Mouse (Mus musculus) midbrain, embryonic 11.5 days (tissue): ENCODE measurements at regions not wholly inside any gene's neighbourhood (a gene's known extent, or its start where the extent isn't known, plus 50 kb on each side); places are given as distances from the start of the nearest gene placed in this dataset.
A peak's percentile ranks its signal among the peaks of the same experiment; 100 is the strongest.

Experiments
- ATAC-seq: fragments of 200-750 bp; cut with Nextera tagmentation; 2 replicates; pipeline ENCODE4 v1.8.0; 2017; ENCODE audit warnings: moderate TSS enrichment, moderate library complexity; ENCODE audit not compliant: low FRiP score
- DNase-seq: peaks from one replicate; pipeline ENCODE4 v3.0.0; 2015; ENCODE audit warnings: low spot score; ENCODE audit errors: missing footprints
- H3K27ac ChIP-seq: fragments of 300-500 bp; sonication (generic); 2 replicates; pipeline ENCODE4 v1.5.1; 2014; ENCODE audit warnings: low read depth, low read length
- H3K27me3 ChIP-seq: fragments of 300-500 bp; sonication (generic); 2 replicates; pipeline ENCODE4 v1.6.1; 2014; ENCODE audit warnings: mild to moderate bottlenecking, low read length, moderate library complexity, mixed read lengths; ENCODE audit not compliant: control insufficient read depth, insufficient read depth
- H3K36me3 ChIP-seq: fragments of 300-500 bp; sonication (generic); 2 replicates; pipeline ENCODE4 v1.6.1; 2014; ENCODE audit warnings: mild to moderate bottlenecking, low read length, moderate library complexity, mixed read lengths; ENCODE audit not compliant: control insufficient read depth, insufficient read depth
- H3K4me1 ChIP-seq: fragments of 300-500 bp; sonication (generic); 2 replicates; pipeline ENCODE4 v1.6.1; 2014; ENCODE audit warnings: low read length; ENCODE audit not compliant: control insufficient read depth, insufficient read depth
- H3K4me2 ChIP-seq: fragments of 300-500 bp; sonication (generic); 2 replicates; pipeline ENCODE4 v1.6.1; 2014; ENCODE audit warnings: mild to moderate bottlenecking, moderate library complexity
- H3K4me3 ChIP-seq: fragments of 300-500 bp; sonication (generic); 2 replicates; pipeline ENCODE4 v1.5.1; 2014; ENCODE audit warnings: low read depth, low read length
- H3K9ac ChIP-seq: fragments of 300-500 bp; sonication (generic); 2 replicates; pipeline ENCODE4 v1.6.1; 2014; ENCODE audit warnings: low read length
- H3K9me3 ChIP-seq: fragments of 300-500 bp; sonication (generic); 2 replicates; pipeline ENCODE4 v1.6.1; 2016; ENCODE audit warnings: low read length; ENCODE audit not compliant: control insufficient read depth
- WGBS: fragments of 180-500 bp; shearing (Covaris S2); extraction: QIAGEN DNeasy Blood & Tissue Kit; methylation state at CpG from one replicate; pipeline ENCODE4 v1.1.7; 2014; 5-methylcytosine and 5-hydroxymethylcytosine counted together

GRCm38 (mm10) chr16:28089489-28090134, 663.3 kb downstream of the Fgf12 start:
- Histone ChIP-seq H3K4me3 (no peak overlapping the region), H3K4me1 (no peaks in the 10 kb centered on the region), H3K36me3 (no peaks in the 10 kb centered on the region), H3K27me3 (no peaks in the 10 kb centered on the region), H3K9ac (no peak overlapping the region), H3K27ac (no peak overlapping the region), H3K4me2 (no peak overlapping the region), H3K9me3 (no peaks in the 10 kb centered on the region)
- ATAC-seq = no peak
- 57% methylated on average over 6 of the region's 6 CpGs for WGBS
- DNase-seq = no peak

GRCm38 (mm10) chr16:28104255-28105076, 648.4 kb downstream of the Fgf12 start:
- DNase-seq (no peak), ATAC-seq (peak; percentile 86)
- Histone ChIP-seq H3K4me2 (no peak overlapping the region), H3K9ac (no peak overlapping the region), H3K9me3 (no peaks in the 10 kb centered on the region), H3K36me3 (no peaks in the 10 kb centered on the region), H3K27me3 (no peaks in the 10 kb centered on the region), H3K4me3 (no peak overlapping the region), H3K27ac (no peak overlapping the region), H3K4me1 (peaks cover 8% of the 10 kb centered on the region; the same call in 1 of the 2 replicates)
- 50% methylated on average over 9 of the region's 9 CpGs for WGBS

- whole genome bisulfite sequencing = 58% methylated on average over 7 of the region's 7 CpGs
- Histone ChIP-seq H3K4me2 (no peak overlapping the region), H3K9ac (no peak overlapping the region), H3K4me3 (no peak overlapping the region), H3K4me1 (peaks cover 8% of the 10 kb centered on the region; the same call in 1 of the 2 replicates), H3K9me3 (no peaks in the 10 kb centered on the region), H3K27me3 (no peaks in the 10 kb centered on the region), H3K36me3 (no peaks in the 10 kb centered on the region), H3K27ac (no peak overlapping the region)
- ATAC-seq (peak; percentile 36), DNase-seq (peak; percentile 87)
Measured at GRCm38 (mm10) chr16:28105085-28105484, 647.8 kb downstream of the Fgf12 start.

- H3K27ac ChIP-seq = no peak overlapping the region
- ATAC-seq (no peak), DNase-seq (peak; percentile 86)
- no peak overlapping the region for H3K4me3 ChIP-seq
- WGBS = 34% methylated on average over 7 of the region's 7 CpGs
- no peaks in the 10 kb centered on the region for H3K27me3 ChIP-seq
- H3K9me3 ChIP-seq = no peaks in the 10 kb centered on the region
- no peak overlapping the region for H3K9ac ChIP-seq
- peaks cover 8% of the 10 kb centered on the region; the same call in 1 of the 2 replicates for H3K4me1 ChIP-seq
- no peaks in the 10 kb centered on the region for H3K36me3 ChIP-seq
- no peak overlapping the region for H3K4me2 ChIP-seq
Measured at GRCm38 (mm10) chr16:28105866-28106265, 647.0 kb downstream of the Fgf12 start.

- H3K36me3 ChIP-seq = no peaks in the 10 kb centered on the region
- no peak overlapping the region for H3K9ac ChIP-seq
- DNase-seq (no peak), ATAC-seq (no peak)
- H3K27me3 ChIP-seq = no peaks in the 10 kb centered on the region
- peaks cover 8% of the 10 kb centered on the region; the same call in 1 of the 2 replicates for H3K4me1 ChIP-seq
- H3K9me3 ChIP-seq = no peaks in the 10 kb centered on the region
- H3K27ac ChIP-seq = no peak overlapping the region
- 64% methylated on average over 1 of the region's 1 CpGs for WGBS
- no peak overlapping the region for H3K4me2 ChIP-seq
- H3K4me3 ChIP-seq = no peak overlapping the region
Measured at GRCm38 (mm10) chr16:28109771-28110170, 643.1 kb downstream of the Fgf12 start.
